Mouse (Mus musculus): ENCODE data around the gene Ube2c.

- no peak for TF ChIP-seq EP300 (optimal IDR thresholded peaks at IDR 0.05)
- TF ChIP-seq CTCF (IDR thresholded peaks at IDR 0.05; ENCODE audit: low read depth) = no peak
Measured at GRCm38 (mm10) chr2:164762593-164762992, 7.1 kb upstream of the Ube2c start.

Measured in stomach, postnatal 0 days (tissue).